Mouse (Mus musculus) CH12.LX (cell line): ENCODE data around the gene Adamtsl1. TPM values are rescaled to one million over a fixed set of nuclear protein-coding genes. Genes with fewer than 3 reads are reported as not detected.

Source experiments
- DNase-seq: peaks from one replicate; pipeline ENCODE4 v3.0.0-alpha.2; 2013; ENCODE audit errors: extremely low read depth
- H3K27ac ChIP-seq: 2 replicates; pipeline ENCODE4 v1.5.1; 2012; ENCODE audit warnings: low read depth, mild to moderate bottlenecking, control low read depth, moderate library complexity; ENCODE audit not compliant: insufficient read depth
- H3K27me3 ChIP-seq: replicated peaks from 2 replicates; pipeline ENCODE3; 2012; ENCODE audit warnings: inconsistent platforms
- H3K36me3 ChIP-seq, 2 experiments: replicated peaks in 1 of 2; 2 replicates each; pipeline versions ENCODE3 to v1.6.1; 2012; ENCODE audit warnings: inconsistent platforms in 1 of 2, low read length in 1 of 2, mild to moderate bottlenecking in 1 of 2, mixed read lengths in 1 of 2, moderate library complexity in 1 of 2; ENCODE audit not compliant: control insufficient read depth in 1 of 2, insufficient read depth in 1 of 2
- H3K4me1 ChIP-seq, 2 experiments: 2 replicates each; pipeline ENCODE4 v1.6.1; 2012; ENCODE audit warnings: inconsistent platforms in 1 of 2, moderate library complexity in 1 of 2; ENCODE audit not compliant: insufficient read depth in 2 of 2, control insufficient read depth in 1 of 2
- H3K4me2 ChIP-seq: 2 replicates; pipeline ENCODE4 v1.6.1; 2012; ENCODE audit warnings: low read depth, mild to moderate bottlenecking, control low read depth; ENCODE audit not compliant: poor library complexity, insufficient read depth, severe bottlenecking
- H3K4me3 ChIP-seq, 3 experiments: fragments of 150-350 bp in 1 of 3; sonication (generic) in 1 of 3; replicated peaks in 1 of 3; 2 replicates each; pipeline versions ENCODE3 to v1.5.1; 2011 to 2012; ENCODE audit warnings: low read depth in 2 of 3, low read length in 2 of 3, mild to moderate bottlenecking in 2 of 3, moderate library complexity in 2 of 3, control low read depth in 1 of 3, improper control_type of control experiment in 1 of 3, inconsistent platforms in 1 of 3, mixed read lengths in 1 of 3; ENCODE audit not compliant: poor library complexity in 1 of 3
- H3K79me2 ChIP-seq: replicated peaks from 2 replicates; pipeline ENCODE4 v1.6.1; 2012; ENCODE audit warnings: mild to moderate bottlenecking, moderate library complexity; ENCODE audit not compliant: control insufficient read depth, poor library complexity, insufficient read depth, severe bottlenecking; ENCODE audit errors: extremely low read depth
- H3K9ac ChIP-seq: 2 replicates; pipeline ENCODE4 v1.6.1; 2012; ENCODE audit warnings: low read depth, mild to moderate bottlenecking, control low read depth, moderate library complexity; ENCODE audit not compliant: insufficient read depth
- H3K9me3 ChIP-seq: replicated peaks from 2 replicates; pipeline ENCODE3; 2012; ENCODE audit warnings: low read length, inconsistent platforms, mixed read lengths
- CHD2 ChIP-seq: IDR thresholded peaks from 2 replicates; pipeline ENCODE4 v1.6.1; 2011; ENCODE audit warnings: low read length, improper control_type of control experiment
- CTCF ChIP-seq, 2 experiments: IDR thresholded peaks in 1 of 2; conservative IDR thresholded peaks in 1 of 2; 2 replicates each; pipeline ENCODE4 v1.5.1; 2011 to 2012; ENCODE audit warnings: low read depth in 2 of 2, low read length in 2 of 2, improper control_type of control experiment in 1 of 2, inconsistent platforms in 1 of 2, mild to moderate bottlenecking in 1 of 2, moderate library complexity in 1 of 2
- ELF1 ChIP-seq: IDR thresholded peaks from 2 replicates; pipeline ENCODE4 v1.6.1; 2014; ENCODE audit warnings: low read depth, mild to moderate bottlenecking, inconsistent platforms, low read length, improper control_type of control experiment
- GABPA ChIP-seq: IDR thresholded peaks from 2 replicates; pipeline ENCODE4 v1.6.1; 2012; ENCODE audit warnings: low read depth, low read length, improper control_type of control experiment, inconsistent platforms; ENCODE audit not compliant: insufficient replicate concordance
- JUN ChIP-seq: IDR thresholded peaks from 2 replicates; pipeline ENCODE4 v1.6.1; 2011; ENCODE audit warnings: low read depth, mild to moderate bottlenecking, low read length, improper control_type of control experiment, moderate library complexity; ENCODE audit not compliant: insufficient read depth
- JUND ChIP-seq: conservative IDR thresholded peaks from 2 replicates; pipeline ENCODE4 v1.6.1; 2011; ENCODE audit warnings: low read depth, low read length, improper control_type of control experiment
- KAT2A ChIP-seq: IDR thresholded peaks from 2 replicates; pipeline ENCODE4 v1.6.1; 2012; ENCODE audit warnings: low read length, improper control_type of control experiment, inconsistent platforms; ENCODE audit not compliant: insufficient replicate concordance
- MAFK ChIP-seq: IDR thresholded peaks from 2 replicates; pipeline ENCODE4 v1.6.1; 2011; ENCODE audit warnings: low read length, improper control_type of control experiment; ENCODE audit not compliant: insufficient replicate concordance
- MEF2A ChIP-seq: IDR thresholded peaks from 2 replicates; pipeline ENCODE4 v1.6.1; 2014; ENCODE audit warnings: low read depth, mild to moderate bottlenecking, inconsistent platforms, low read length, improper control_type of control experiment, borderline replicate concordance
- MXI1 ChIP-seq: IDR thresholded peaks from 2 replicates; pipeline ENCODE4 v1.6.1; 2011; ENCODE audit warnings: mild to moderate bottlenecking, low read depth, low read length, improper control_type of control experiment
- PAX5 ChIP-seq: IDR thresholded peaks from 2 replicates; pipeline ENCODE4 v1.6.1; 2012; ENCODE audit warnings: low read length, inconsistent platforms, mixed read lengths
- RCOR1 ChIP-seq: conservative IDR thresholded peaks from 2 replicates; pipeline ENCODE4 v1.6.1; 2012; ENCODE audit warnings: low read depth, mild to moderate bottlenecking, inconsistent platforms, low read length, improper control_type of control experiment
- SMC3 ChIP-seq: IDR thresholded peaks from 2 replicates; pipeline ENCODE4 v1.6.1; 2011; ENCODE audit warnings: low read depth, low read length, improper control_type of control experiment
- UBTF ChIP-seq: IDR thresholded peaks from 2 replicates; pipeline ENCODE4 v1.6.1; 2012; ENCODE audit warnings: low read depth, mild to moderate bottlenecking, inconsistent platforms, low read length, improper control_type of control experiment, moderate library complexity
- ZC3H11A ChIP-seq: IDR thresholded peaks from 2 replicates; pipeline ENCODE4 v1.6.1; 2012; ENCODE audit warnings: low read depth, mild to moderate bottlenecking, inconsistent platforms, low read length, improper control_type of control experiment
- ZMIZ1 ChIP-seq: IDR thresholded peaks from 2 replicates; pipeline ENCODE4 v1.6.1; 2012; ENCODE audit warnings: low read depth, mild to moderate bottlenecking, inconsistent platforms, low read length, improper control_type of control experiment
- dilution Hi-C: fragments of 300-500 bp; cut with MboI; formaldehyde crosslinking; loops from 2 replicates; pipeline ENCODE4 v1.14.3; 2020; ENCODE audit warnings: low sequenced_read_pairs; ENCODE audit not compliant: extremely low pct_unique_long_range_greater_than_20kb, extremely low pct_ligation_motif_present
- in situ Hi-C: fragments of 300-500 bp; cut with MboI; formaldehyde crosslinking; loops from 3 replicates; pipeline ENCODE4 v1.14.3; 2019; ENCODE audit warnings: low sequenced_read_pairs, low pct_ligation_motif_present, low pct_unique_long_range_greater_than_20kb, mixed read lengths
- polyA plus RNA-seq: library from polyadenylated mRNA; unstranded; fragments of >175 nt; gene quantifications from 2 replicates; pipeline ENCODE4 v1.2.1, GENCODE M21; 2012; ENCODE audit warnings: low read depth; ENCODE audit not compliant: insufficient read length
- total RNA-seq, 2 experiments: library from RNA; depleted of rRNA; stranded (reverse); fragments of 300-350 nt in 1 of 2; fragments of >200 nt in 1 of 2; gene quantifications; 2 replicates each; pipeline ENCODE4 v1.2.3; 2012 to 2014

Adamtsl1 gene
- total and polyA plus RNA-seq, 3 experiments = not detected

- in situ Hi-C loops (no loop called here), dilution Hi-C loops (no loop called here)
- TF ChIP-seq RCOR1 = no peak
- TF ChIP-seq MEF2A = no peak
- TF ChIP-seq MXI1 = no peak
- TF ChIP-seq ZMIZ1 = no peak
- no peak for TF ChIP-seq ZC3H11A
- TF ChIP-seq KAT2A = no peak
- Histone ChIP-seq H3K4me2 (no peak overlapping the region), H3K79me2 (no peaks in the 10 kb centered on the region), H3K9ac (no peak overlapping the region), H3K4me3 (no peak overlapping the region), H3K4me1 (no peaks in the 10 kb centered on the region), H3K9me3 (peaks cover 45% of the 10 kb centered on the region), H3K36me3 (no peaks in the 10 kb centered on the region), H3K27me3 (no peaks in the 10 kb centered on the region), H3K27ac (no peak overlapping the region)
- DNase-seq = no peak
Measured at GRCm38 (mm10) chr4:85559753-85560152, 45.8 kb downstream of the Adamtsl1 start.

GRCm38 (mm10) chr4:85585426-85585825 is 71.5 kb downstream of the Adamtsl1 start:
- no peak for DNase-seq
- dilution Hi-C loops = no loop called here
- Histone ChIP-seq H3K27ac (no peak overlapping the region), H3K79me2 (no peaks in the 10 kb centered on the region), H3K9ac (no peak overlapping the region), H3K4me1 (no peaks in the 10 kb centered on the region), H3K27me3 (no peaks in the 10 kb centered on the region), H3K36me3 (no peaks in the 10 kb centered on the region), H3K4me2 (no peak overlapping the region), H3K9me3 (peaks cover 37% of the 10 kb centered on the region), H3K4me3 (no peak overlapping the region)
- in situ Hi-C loops = no loop called here
- TF ChIP-seq ZMIZ1 = no peak
- TF ChIP-seq UBTF = no peak
- no peak for TF ChIP-seq JUND
- TF ChIP-seq ELF1 = no peak
- TF ChIP-seq PAX5 = no peak
- no peak for TF ChIP-seq KAT2A
- no peak for TF ChIP-seq JUN

- Histone ChIP-seq H3K9me3 (peaks cover 32% of the 10 kb centered on the region), H3K79me2 (no peaks in the 10 kb centered on the region), H3K4me3 (no peak overlapping the region), H3K4me1 (no peaks in the 10 kb centered on the region), H3K36me3 (no peaks in the 10 kb centered on the region), H3K4me2 (no peak overlapping the region), H3K27ac (no peak overlapping the region), H3K9ac (no peak overlapping the region), H3K27me3 (no peaks in the 10 kb centered on the region)
- no peak for DNase-seq
- TF ChIP-seq CTCF (conservative IDR thresholded peaks at IDR 0.05 in 1 of 2, IDR thresholded peaks at IDR 0.05 in 1 of 2; ENCODE audit: low read depth in 2 of 2, low read length in 2 of 2) = no peak
- no peak for TF ChIP-seq ELF1
- no peak for TF ChIP-seq SMC3
- no peak for TF ChIP-seq JUND
- TF ChIP-seq MAFK = no peak
- TF ChIP-seq GABPA = no peak
- TF ChIP-seq CHD2 = no peak
- dilution Hi-C loops = no loop called here
- in situ Hi-C loops = no loop called here
Measured at GRCm38 (mm10) chr4:85588928-85589327, 75.0 kb downstream of the Adamtsl1 start.
